Mouse (Mus musculus) kidney, postnatal 0 days (tissue): ENCODE data around the gene Usp26. TPM values are rescaled to one million over a fixed set of nuclear protein-coding genes. Genes with fewer than 3 reads are reported as not detected.

ENCODE experiments used
- ATAC-seq: fragments of 200-750 bp; cut with Nextera tagmentation; replicated peaks from 2 replicates; pipeline ENCODE4 v1.8.0; 2017; ENCODE audit warnings: low read depth, moderate number of reproducible peaks, moderate TSS enrichment, moderate library complexity; ENCODE audit not compliant: low FRiP score
- DNase-seq: peaks from one replicate; pipeline ENCODE4 v3.0.0-alpha.2; 2016; ENCODE audit warnings: low spot score
- H3K27ac ChIP-seq: fragments of 300-500 bp; sonication (generic); 2 replicates; pipeline ENCODE4 v1.5.1; 2014; ENCODE audit warnings: mild to moderate bottlenecking
- H3K27me3 ChIP-seq: fragments of 300-500 bp; sonication (generic); 2 replicates; pipeline ENCODE4 v1.6.1; 2014; ENCODE audit warnings: low read length, mixed read lengths; ENCODE audit not compliant: insufficient read depth
- H3K36me3 ChIP-seq: fragments of 300-500 bp; sonication (generic); 2 replicates; pipeline ENCODE4 v1.6.1; 2014; ENCODE audit warnings: low read length, mixed read lengths; ENCODE audit not compliant: insufficient read depth
- H3K4me1 ChIP-seq: fragments of 300-500 bp; sonication (generic); replicated peaks from 2 replicates; pipeline ENCODE4 v1.6.1; 2014; ENCODE audit warnings: antibody characterized with exemption, low read length, mixed read lengths; ENCODE audit not compliant: insufficient read depth
- H3K4me2 ChIP-seq: fragments of 300-500 bp; sonication (generic); 2 replicates; pipeline ENCODE4 v1.6.1; 2014; ENCODE audit warnings: mild to moderate bottlenecking, low read length, moderate library complexity, mixed read lengths
- H3K4me3 ChIP-seq: fragments of 300-500 bp; sonication (generic); replicated peaks from 2 replicates; pipeline ENCODE4 v1.5.1; 2014; ENCODE audit warnings: low read depth, low read length
- H3K9ac ChIP-seq: fragments of 300-500 bp; sonication (generic); 2 replicates; pipeline ENCODE4 v1.6.1; 2014; ENCODE audit warnings: low read depth, low read length
- H3K9me3 ChIP-seq: fragments of 300-500 bp; sonication (generic); replicated peaks from 2 replicates; pipeline ENCODE4 v1.6.1; 2016; ENCODE audit warnings: low read length, inconsistent platforms, mixed read lengths
- CTCF ChIP-seq: IDR thresholded peaks from 2 replicates; pipeline ENCODE4 v1.5.1; 2016; ENCODE audit warnings: antibody characterized with exemption, low read depth, mild to moderate bottlenecking, moderate library complexity
- WGBS: fragments of 180-500 bp; shearing (Covaris S2); extraction: QIAGEN DNeasy Blood & Tissue Kit; methylation state at CpG from one replicate; pipeline ENCODE4 v1.1.7; 2014; 5-methylcytosine and 5-hydroxymethylcytosine counted together
- polyA plus RNA-seq: library from polyadenylated mRNA; unstranded; fragments of >200 nt; fragmentation: Nextera tagmentation; extraction: Ambion mirVana; gene quantifications from 2 replicates; pipeline ENCODE4 v1.2.1, GENCODE M21; 2015

The Usp26 gene
- not detected in 2 replicates for polyA plus RNA-seq

- Histone ChIP-seq H3K27ac (no peak within 1 kb of the TSS), H3K4me1 (no peaks in the 10 kb centered on the region), H3K36me3 (no peaks in the 10 kb centered on the region), H3K9me3 (no peaks in the 10 kb centered on the region), H3K4me3 (no peak within 1 kb of the TSS), H3K9ac (no peak within 1 kb of the TSS), H3K4me2 (no peak within 1 kb of the TSS), H3K27me3 (no peaks in the 10 kb centered on the region)
- WGBS = 95% methylated on average over 6 of the region's 6 CpGs
- ATAC-seq (no peak), DNase-seq (no peak)
- TF ChIP-seq CTCF = no peak
Observed at GRCm38 (mm10) chrX:51801133-51801532, at the start of gene Usp26. Gene Usp26, minus strand, starts transcription at chrX:51801233.

GRCm38 (mm10) chrX:51814466-51815247 lies 13.6 kb upstream of the Usp26 start:
- no peaks in the 10 kb centered on the region for H3K27me3 ChIP-seq

GRCm38 (mm10) chrX:51767457-51767856 lies 33.6 kb downstream of the Usp26 start:
- WGBS = 5% methylated on average over 1 of the region's 1 CpGs
- Histone ChIP-seq H3K27ac (no peak overlapping the region), H3K4me1 (no peaks in the 10 kb centered on the region), H3K9me3 (no peaks in the 10 kb centered on the region), H3K4me2 (no peak overlapping the region), H3K36me3 (no peaks in the 10 kb centered on the region), H3K4me3 (no peak overlapping the region), H3K9ac (no peak overlapping the region), H3K27me3 (no peaks in the 10 kb centered on the region)
- DNase-seq (peak; percentile 52), ATAC-seq (no peak)
- peak; percentile 63 for TF ChIP-seq CTCF

More at GRCm38 (mm10) chrX:51814466-51815247, 13.6 kb upstream of the Usp26 start:
- H3K9ac ChIP-seq = no peak overlapping the region
- no peaks in the 10 kb centered on the region for H3K9me3 ChIP-seq
- H3K27ac ChIP-seq = no peak overlapping the region
- no peak overlapping the region for H3K4me2 ChIP-seq
- DNase-seq = peak; percentile 0
- no peaks in the 10 kb centered on the region for H3K36me3 ChIP-seq
- no peak overlapping the region for H3K4me3 ChIP-seq
- no peak for TF ChIP-seq CTCF
- H3K4me1 ChIP-seq = no peaks in the 10 kb centered on the region
- WGBS = 35% methylated on average over 3 of the region's 3 CpGs
- no peak for ATAC-seq

GRCm38 (mm10) chrX:51736450-51736849 lies 64.6 kb downstream of the Usp26 start:
- Histone ChIP-seq H3K4me3 (no peak overlapping the region), H3K27ac (no peak overlapping the region), H3K27me3 (no peaks in the 10 kb centered on the region), H3K4me1 (no peaks in the 10 kb centered on the region), H3K9me3 (no peaks in the 10 kb centered on the region), H3K9ac (no peak overlapping the region), H3K4me2 (no peak overlapping the region), H3K36me3 (no peaks in the 10 kb centered on the region)
- WGBS = 73% methylated on average over 2 of the region's 2 CpGs
- no peak for ATAC-seq
- DNase-seq = peak; percentile 48
- peak; percentile 84 for TF ChIP-seq CTCF

GRCm38 (mm10) chrX:51714086-51714745 lies 86.8 kb downstream of the Usp26 start:
- no peaks in the 10 kb centered on the region for H3K36me3 ChIP-seq
- no peak overlapping the region for H3K9ac ChIP-seq
- no peaks in the 10 kb centered on the region for H3K9me3 ChIP-seq
- no peak overlapping the region for H3K4me2 ChIP-seq
- H3K27ac ChIP-seq = no peak overlapping the region
- DNase-seq (peak; percentile 3), ATAC-seq (no peak)
- H3K27me3 ChIP-seq = no peaks in the 10 kb centered on the region
- H3K4me3 ChIP-seq = no peak overlapping the region
- WGBS = 60% methylated on average over 8 of the region's 8 CpGs
- no peaks in the 10 kb centered on the region for H3K4me1 ChIP-seq
- TF ChIP-seq CTCF = no peak

- no peak overlapping the region for H3K27ac ChIP-seq
- no peaks in the 10 kb centered on the region for H3K36me3 ChIP-seq
- no peak for TF ChIP-seq CTCF
- no peak overlapping the region for H3K4me2 ChIP-seq
- no peaks in the 10 kb centered on the region for H3K27me3 ChIP-seq
- 55% methylated on average over 1 of the region's 1 CpGs for WGBS
- H3K4me1 ChIP-seq = no peaks in the 10 kb centered on the region
- no peak for ATAC-seq
- no peak for DNase-seq
- H3K9ac ChIP-seq = no peak overlapping the region
- no peaks in the 10 kb centered on the region for H3K9me3 ChIP-seq
- H3K4me3 ChIP-seq = no peak overlapping the region
Observed at GRCm38 (mm10) chrX:51712996-51713395, 88.0 kb downstream of the Usp26 start.

Other genes starting within 250 kb of the Usp26 start
- 12.2 and 12.8 TPM in 2 replicates for gene Hs6st2, start 119.4 kb downstream of the Usp26 start, polyA plus RNA-seq
- gene 1700080O16Rik, start 171.5 kb upstream of the Usp26 start, polyA plus RNA-seq = not detected in 2 replicates